Mouse (Mus musculus) stomach, postnatal 0 days (tissue): Measurements from ENCODE around the gene Slc25a11. TPM values are rescaled to one million over a fixed set of nuclear protein-coding genes. Genes with fewer than 3 reads are reported as not detected.

Experiments used
- ATAC-seq: fragments of 200-750 bp; cut with Nextera tagmentation; 2 replicates; pipeline ENCODE4 v1.8.0; 2017; ENCODE audit not compliant: low FRiP score, low TSS enrichment
- DNase-seq: peaks from one replicate; pipeline ENCODE4 v3.0.0-alpha.2; 2016; ENCODE audit warnings: low spot score
- H3K27ac ChIP-seq: fragments of 300-500 bp; sonication (generic); replicated peaks from 2 replicates; pipeline ENCODE4 v1.5.1; 2014; ENCODE audit warnings: mild to moderate bottlenecking, control low read depth
- H3K27me3 ChIP-seq: fragments of 300-500 bp; sonication (generic); 2 replicates; pipeline ENCODE4 v1.6.1; 2014; ENCODE audit warnings: low read length; ENCODE audit not compliant: control insufficient read depth, insufficient read depth
- H3K36me3 ChIP-seq: fragments of 300-500 bp; sonication (generic); 2 replicates; pipeline ENCODE4 v1.6.1; 2014; ENCODE audit warnings: low read length, mixed read lengths; ENCODE audit not compliant: control insufficient read depth, insufficient read depth
- H3K4me1 ChIP-seq: fragments of 300-500 bp; sonication (generic); replicated peaks from 2 replicates; pipeline ENCODE4 v1.6.1; 2014; ENCODE audit warnings: antibody characterized with exemption; ENCODE audit not compliant: control insufficient read depth, insufficient read depth
- H3K4me2 ChIP-seq: fragments of 300-500 bp; sonication (generic); replicated peaks from 2 replicates; pipeline ENCODE4 v1.6.1; 2014; ENCODE audit warnings: low read depth, mild to moderate bottlenecking, control low read depth, moderate library complexity
- H3K4me3 ChIP-seq: fragments of 300-500 bp; sonication (generic); 2 replicates; pipeline ENCODE4 v1.5.1; 2014; ENCODE audit warnings: low read depth, low read length, control low read depth
- H3K9ac ChIP-seq: fragments of 300-500 bp; sonication (generic); 2 replicates; pipeline ENCODE4 v1.6.1; 2014; ENCODE audit warnings: mild to moderate bottlenecking, low read length, control low read depth, mixed read lengths
- H3K9me3 ChIP-seq: fragments of 300-500 bp; sonication (generic); 2 replicates; pipeline ENCODE4 v1.6.1; 2016; ENCODE audit warnings: low read length; ENCODE audit not compliant: control insufficient read depth
- CTCF ChIP-seq: IDR thresholded peaks from 2 replicates; pipeline ENCODE4 v1.5.1; 2016; ENCODE audit warnings: antibody characterized with exemption, low read depth, mild to moderate bottlenecking, moderate library complexity
- EP300 ChIP-seq: optimal IDR thresholded peaks from 2 replicates; pipeline ENCODE3; 2016; ENCODE audit warnings: antibody characterized with exemption
- WGBS: fragments of 180-500 bp; shearing (Covaris S2); extraction: QIAGEN DNeasy Blood & Tissue Kit; methylation state at CpG from one replicate; pipeline ENCODE4 v1.1.7; 2014; 5-methylcytosine and 5-hydroxymethylcytosine counted together
- polyA plus RNA-seq: library from polyadenylated mRNA; unstranded; fragments of >200 nt; fragmentation: Nextera tagmentation; extraction: Ambion mirVana; gene quantifications from 2 replicates; pipeline ENCODE4 v1.2.1, GENCODE M21; 2015

Gene Slc25a11
- polyA plus RNA-seq, 1 experiment from 2014 or later = 120 TPM

- no peaks in the 10 kb centered on the region for H3K27me3 ChIP-seq
- peak overlapping the region; percentile 95 for H3K27ac ChIP-seq
- DNase-seq = peak; percentile 45
- H3K4me2 ChIP-seq = peak overlapping the region; percentile 94
- 0 out of 2 replicates have a peak, but pooled peaks cover 4% of the 10 kb centered on the region for H3K4me1 ChIP-seq
- TF ChIP-seq CTCF (peak; percentile 47), EP300 (no peak)
- peak overlapping the region; percentile 87 for H3K9ac ChIP-seq
- H3K4me3 ChIP-seq = peak overlapping the region; percentile 85
- WGBS = 2% methylated on average over 16 of the region's 16 CpGs
- peak; percentile 46 for ATAC-seq
- peaks cover 11% of the 10 kb centered on the region; the same call in 1 of the 2 replicates for H3K36me3 ChIP-seq
- H3K9me3 ChIP-seq = no peaks in the 10 kb centered on the region
These were observed 39.8 kb upstream of the Slc25a11 start for GRCm38 (mm10) chr11:70686901-70687566.

DNA sequence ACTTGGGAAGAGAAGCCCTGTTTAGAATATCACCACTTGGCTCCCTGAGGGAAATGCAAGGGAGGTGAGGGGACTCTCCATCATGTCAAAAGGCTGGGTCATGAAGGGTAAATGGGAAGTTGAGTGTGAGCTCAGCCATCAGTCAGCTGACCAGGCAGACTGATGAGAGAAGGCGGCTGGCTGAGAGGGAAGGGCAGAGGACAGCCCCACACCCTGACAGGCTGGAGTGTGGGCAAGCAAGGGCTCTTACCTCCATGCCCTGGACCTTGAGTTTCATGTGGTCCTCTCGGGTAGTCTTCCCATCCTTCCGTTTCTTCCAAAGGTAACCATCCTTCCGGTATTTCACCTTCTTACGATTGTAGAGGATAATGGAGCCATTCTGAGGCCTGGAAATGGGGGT is 36.4 kb upstream of the Slc25a11 start:
- 82% methylated on average over 5 of the region's 5 CpGs for WGBS
- H3K9ac ChIP-seq = no peak overlapping the region
- no peak overlapping the region for H3K4me2 ChIP-seq
- DNase-seq (no peak), ATAC-seq (no peak)
- H3K27ac ChIP-seq = no peak overlapping the region
- H3K9me3 ChIP-seq = no peaks in the 10 kb centered on the region
- no peaks in the 10 kb centered on the region for H3K27me3 ChIP-seq
- H3K4me1 ChIP-seq = 0 out of 2 replicates have a peak, but pooled peaks cover 4% of the 10 kb centered on the region
- no peak overlapping the region for H3K4me3 ChIP-seq
- TF ChIP-seq EP300 = no peak
- TF ChIP-seq CTCF = no peak
- H3K36me3 ChIP-seq = peaks cover 21% of the 10 kb centered on the region; the same call in 1 of the 2 replicates

DNA sequence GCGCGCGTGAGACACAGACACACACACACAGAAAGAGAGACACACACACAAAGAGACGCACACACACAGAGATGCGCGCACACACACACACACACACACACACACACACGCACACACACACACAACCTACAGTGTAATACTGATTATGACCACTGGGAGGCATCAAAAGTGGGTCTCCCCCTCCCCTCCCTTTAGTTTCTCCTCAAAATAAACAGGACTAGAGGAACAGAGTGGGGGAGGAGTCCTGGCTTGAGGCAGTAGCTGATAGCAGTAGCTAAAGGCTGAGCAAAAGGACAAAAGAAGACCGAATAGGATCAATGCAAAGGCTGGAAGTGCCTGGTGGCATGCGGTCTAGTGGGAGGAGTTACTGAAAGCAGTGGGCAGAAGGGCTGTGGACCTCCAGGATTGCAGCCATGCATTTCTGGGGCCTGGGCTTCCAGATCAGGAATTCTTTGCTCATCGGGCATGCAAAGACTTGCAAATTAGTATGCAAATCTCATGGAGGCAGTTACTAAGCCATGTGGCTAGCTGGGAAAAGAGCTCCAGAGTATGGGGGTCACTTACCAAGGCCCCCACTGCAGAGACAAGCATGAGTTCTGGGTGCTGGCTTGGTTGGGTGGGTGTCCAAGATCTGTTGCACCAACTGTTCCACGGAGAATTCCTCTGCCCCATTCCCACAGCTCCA is 34.8 kb upstream of the Slc25a11 start:
- ATAC-seq (peak; percentile 70), DNase-seq (peak; percentile 51)
- no peaks in the 10 kb centered on the region for H3K27me3 ChIP-seq
- no peak overlapping the region for H3K27ac ChIP-seq
- no peak overlapping the region for H3K9ac ChIP-seq
- peaks cover 21% of the 10 kb centered on the region; the same call in 1 of the 2 replicates for H3K36me3 ChIP-seq
- H3K4me2 ChIP-seq = no peak overlapping the region
- no peaks in the 10 kb centered on the region for H3K4me1 ChIP-seq
- no peak overlapping the region for H3K4me3 ChIP-seq
- TF ChIP-seq CTCF = peak; percentile 87
- no peak for TF ChIP-seq EP300
- H3K9me3 ChIP-seq = no peaks in the 10 kb centered on the region
- whole genome bisulfite sequencing = 32% methylated on average over 11 of the region's 11 CpGs

- Histone ChIP-seq H3K4me1 (no peaks in the 10 kb centered on the region), H3K4me2 (no peak overlapping the region), H3K9ac (no peak overlapping the region), H3K4me3 (no peak overlapping the region), H3K27me3 (no peaks in the 10 kb centered on the region), H3K36me3 (peaks cover 24% of the 10 kb centered on the region), H3K27ac (no peak overlapping the region), H3K9me3 (no peaks in the 10 kb centered on the region)
- DNase-seq (no peak), ATAC-seq (no peak)
- 67% methylated on average over 12 of the region's 12 CpGs for WGBS
- TF ChIP-seq CTCF = no peak
- no peak for TF ChIP-seq EP300
These were observed 33.9 kb upstream of the Slc25a11 start for GRCm38 (mm10) chr11:70681170-70681569.

DNA sequence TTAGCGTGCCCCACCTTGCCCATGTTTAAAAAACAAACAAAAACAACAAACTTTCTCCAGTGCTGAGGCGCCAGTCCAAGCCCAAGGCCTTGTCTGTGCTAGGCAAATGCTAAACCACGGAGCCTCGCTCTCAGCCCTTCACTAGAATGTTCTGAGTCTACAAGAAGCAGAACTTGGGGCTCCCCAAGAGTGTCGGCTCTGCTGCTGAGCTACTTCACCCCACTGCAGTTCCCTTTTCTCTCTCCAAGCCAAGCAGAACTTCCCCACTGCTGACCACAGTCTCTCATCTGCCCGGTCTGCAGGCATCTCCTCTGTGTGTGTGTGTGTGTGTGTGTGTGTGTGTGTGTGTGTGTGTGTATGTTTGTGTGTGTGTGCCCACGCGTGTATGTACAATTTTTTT is 32.6 kb upstream of the Slc25a11 start:
- TF ChIP-seq CTCF = no peak
- TF ChIP-seq EP300 = no peak
- Histone ChIP-seq H3K4me1 (no peaks in the 10 kb centered on the region), H3K4me2 (no peak overlapping the region), H3K27ac (no peak overlapping the region), H3K36me3 (peaks cover 24% of the 10 kb centered on the region), H3K9me3 (no peaks in the 10 kb centered on the region), H3K9ac (no peak overlapping the region), H3K4me3 (no peak overlapping the region), H3K27me3 (no peaks in the 10 kb centered on the region)
- 93% methylated on average over 8 of the region's 8 CpGs for WGBS
- no peak for ATAC-seq
- DNase-seq = no peak

DNA sequence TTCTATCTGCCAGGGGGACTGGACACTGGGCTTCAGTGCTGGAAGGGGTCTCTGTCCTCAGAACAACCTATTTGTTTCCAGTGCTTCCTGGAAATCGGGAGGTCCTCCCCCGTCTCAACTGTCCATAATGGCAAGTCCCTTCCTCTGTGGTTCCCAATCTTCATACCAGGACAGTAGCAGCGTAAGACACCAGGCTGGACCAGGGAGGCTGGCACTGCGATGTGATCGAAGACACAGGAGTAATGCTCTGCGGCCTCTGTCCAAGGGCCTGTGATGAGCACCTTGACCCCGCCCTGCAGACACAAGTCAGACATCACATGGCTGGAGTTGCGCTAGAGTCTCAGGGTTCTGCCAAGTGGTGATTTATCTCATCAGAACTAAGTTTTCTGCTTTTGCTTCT is 32.1 kb upstream of the Slc25a11 start:
- no peak overlapping the region for H3K9ac ChIP-seq
- TF ChIP-seq EP300 = no peak
- TF ChIP-seq CTCF = no peak
- H3K27ac ChIP-seq = no peak overlapping the region
- no peaks in the 10 kb centered on the region for H3K9me3 ChIP-seq
- no peaks in the 10 kb centered on the region for H3K4me1 ChIP-seq
- H3K4me3 ChIP-seq = no peak overlapping the region
- no peaks in the 10 kb centered on the region for H3K27me3 ChIP-seq
- DNase-seq (no peak), ATAC-seq (no peak)
- 94% methylated on average over 8 of the region's 8 CpGs for WGBS
- peaks cover 20% of the 10 kb centered on the region for H3K36me3 ChIP-seq
- H3K4me2 ChIP-seq = no peak overlapping the region
